Mouse (Mus musculus) lung, embryonic 16.5 days (tissue): ENCODE measurements at regions not wholly inside any gene's neighbourhood (a gene's known extent, or its start where the extent isn't known, plus 50 kb on each side); places are given as distances from the start of the nearest gene placed in this dataset.

Experiments
- ATAC-seq: fragments of 200-750 bp; cut with Nextera tagmentation; 2 replicates; pipeline ENCODE4 v1.8.0; 2017; ENCODE audit warnings: low read depth, mild to moderate bottlenecking, moderate library complexity
- H3K27ac ChIP-seq: fragments of 300-500 bp; sonication (generic); 2 replicates; pipeline ENCODE4 v1.5.1; 2014; ENCODE audit warnings: mild to moderate bottlenecking, control low read depth, low read length
- H3K27me3 ChIP-seq: fragments of 300-500 bp; sonication (generic); 2 replicates; pipeline ENCODE4 v1.6.1; 2014; ENCODE audit warnings: low read depth, low read length, mixed read lengths; ENCODE audit not compliant: control insufficient read depth, insufficient read depth
- H3K36me3 ChIP-seq: fragments of 300-500 bp; sonication (generic); 2 replicates; pipeline ENCODE4 v1.6.1; 2014; ENCODE audit warnings: low read length; ENCODE audit not compliant: control insufficient read depth, insufficient read depth
- H3K4me1 ChIP-seq: fragments of 300-500 bp; sonication (generic); replicated peaks from 2 replicates; pipeline ENCODE4 v1.6.1; 2014; ENCODE audit warnings: low read length, mixed read lengths; ENCODE audit not compliant: control insufficient read depth, insufficient read depth
- H3K4me2 ChIP-seq: fragments of 300-500 bp; sonication (generic); 2 replicates; pipeline ENCODE4 v1.6.1; 2014; ENCODE audit warnings: low read depth, low read length, control low read depth
- H3K4me3 ChIP-seq: fragments of 300-500 bp; sonication (generic); 2 replicates; pipeline ENCODE4 v1.5.1; 2014; ENCODE audit warnings: mild to moderate bottlenecking, low read length, control low read depth
- H3K9ac ChIP-seq: fragments of 300-500 bp; sonication (generic); 2 replicates; pipeline ENCODE4 v1.6.1; 2014; ENCODE audit warnings: low read length, control low read depth
- H3K9me3 ChIP-seq: fragments of 300-500 bp; sonication (generic); 2 replicates; pipeline ENCODE4 v1.6.1; 2016; ENCODE audit warnings: low read length; ENCODE audit not compliant: control insufficient read depth
- WGBS: fragments of 180-500 bp; shearing (Covaris S2); extraction: QIAGEN DNeasy Blood & Tissue Kit; methylation state at CpG from one replicate; pipeline ENCODE4 v1.1.7; 2014; 5-methylcytosine and 5-hydroxymethylcytosine counted together

GRCm38 (mm10) chr8:103964293-103964918 is 137.0 kb upstream of the Cdh5 start:
- Histone ChIP-seq H3K4me1 (peaks cover 3% of the 10 kb centered on the region; the same call in 1 of the 2 replicates), H3K4me3 (no peak overlapping the region), H3K36me3 (no peaks in the 10 kb centered on the region), H3K27me3 (no peaks in the 10 kb centered on the region), H3K9ac (no peak overlapping the region), H3K27ac (peak overlapping the region; percentile 53), H3K4me2 (no peak overlapping the region), H3K9me3 (no peaks in the 10 kb centered on the region)
- WGBS = 38% methylated on average over 7 of the region's 7 CpGs
- peak; percentile 93 for ATAC-seq

GRCm38 (mm10) chr8:103969929-103970328 is 131.5 kb upstream of the Cdh5 start:
- WGBS = 53% methylated on average over 5 of the region's 5 CpGs
- Histone ChIP-seq H3K36me3 (no peaks in the 10 kb centered on the region), H3K4me2 (no peak overlapping the region)

GRCm38 (mm10) chr8:103970511-103970910 is 130.9 kb upstream of the Cdh5 start:
- Histone ChIP-seq H3K9me3 (no peaks in the 10 kb centered on the region), H3K9ac (no peak overlapping the region), H3K4me2 (no peak overlapping the region), H3K27ac (peak overlapping the region; percentile 43; the same call in 1 of the 2 replicates), H3K4me1 (0 out of 2 replicates have a peak, but pooled peaks cover 2% of the 10 kb centered on the region), H3K27me3 (no peaks in the 10 kb centered on the region), H3K36me3 (no peaks in the 10 kb centered on the region), H3K4me3 (no peak overlapping the region)
- ATAC-seq = peak; percentile 42; the same call in 1 of the 2 replicates
- WGBS = 65% methylated on average over 3 of the region's 3 CpGs

More at GRCm38 (mm10) chr8:103969929-103970328, 131.5 kb upstream of the Cdh5 start:
- Histone ChIP-seq H3K9me3 (no peaks in the 10 kb centered on the region), H3K4me1 (peaks cover 2% of the 10 kb centered on the region; the same call in 1 of the 2 replicates), H3K9ac (no peak overlapping the region), H3K4me3 (no peak overlapping the region), H3K27me3 (no peaks in the 10 kb centered on the region), H3K27ac (peak overlapping the region; percentile 43; the same call in 1 of the 2 replicates)
- peak; percentile 83 for ATAC-seq

GRCm38 (mm10) chr8:103970966-103971365 is 130.5 kb upstream of the Cdh5 start:
- no peaks in the 10 kb centered on the region for H3K36me3 ChIP-seq
- no peak overlapping the region for H3K4me3 ChIP-seq
- ATAC-seq = 0 out of 2 replicates have a peak, but pooled peaks have one; percentile 31
- H3K4me1 ChIP-seq = 0 out of 2 replicates have a peak, but pooled peaks cover 2% of the 10 kb centered on the region
- H3K27me3 ChIP-seq = no peaks in the 10 kb centered on the region
- no peak overlapping the region for H3K27ac ChIP-seq
- no peak overlapping the region for H3K9ac ChIP-seq
- no peaks in the 10 kb centered on the region for H3K9me3 ChIP-seq
- H3K4me2 ChIP-seq = no peak overlapping the region
- WGBS = 77% methylated on average over 4 of the region's 4 CpGs

- no peaks in the 10 kb centered on the region for H3K9me3 ChIP-seq
- H3K4me2 ChIP-seq = no peak overlapping the region
- 80% methylated on average over 6 of the region's 6 CpGs for WGBS
- no peak overlapping the region for H3K9ac ChIP-seq
- no peak for ATAC-seq
- H3K27me3 ChIP-seq = no peaks in the 10 kb centered on the region
- H3K4me3 ChIP-seq = no peak overlapping the region
- H3K4me1 ChIP-seq = no peaks in the 10 kb centered on the region
- no peak overlapping the region for H3K27ac ChIP-seq
- no peaks in the 10 kb centered on the region for H3K36me3 ChIP-seq
These were observed 124.9 kb upstream of the Cdh5 start for GRCm38 (mm10) chr8:103976488-103976887.

- Histone ChIP-seq H3K4me1 (no peaks in the 10 kb centered on the region), H3K9ac (no peak overlapping the region), H3K27ac (no peak overlapping the region), H3K4me3 (no peak overlapping the region), H3K4me2 (no peak overlapping the region), H3K36me3 (no peaks in the 10 kb centered on the region), H3K27me3 (no peaks in the 10 kb centered on the region), H3K9me3 (no peaks in the 10 kb centered on the region)
- WGBS = 68% methylated on average over 5 of the region's 5 CpGs
- no peak for ATAC-seq
These were observed 122.5 kb upstream of the Cdh5 start for GRCm38 (mm10) chr8:103978948-103979347.

- H3K27ac ChIP-seq = no peak overlapping the region
- no peaks in the 10 kb centered on the region for H3K4me1 ChIP-seq
- H3K9me3 ChIP-seq = no peaks in the 10 kb centered on the region
- WGBS = 61% methylated on average over 11 of the region's 11 CpGs
- no peaks in the 10 kb centered on the region for H3K27me3 ChIP-seq
- no peak overlapping the region for H3K4me3 ChIP-seq
- no peak overlapping the region for H3K9ac ChIP-seq
- no peak overlapping the region for H3K4me2 ChIP-seq
- no peaks in the 10 kb centered on the region for H3K36me3 ChIP-seq
- ATAC-seq = no peak
These were observed 117.4 kb upstream of the Cdh5 start for GRCm38 (mm10) chr8:103983860-103984594.

GRCm38 (mm10) chr8:103985640-103986039 is 115.8 kb upstream of the Cdh5 start:
- Histone ChIP-seq H3K4me3 (no peak overlapping the region), H3K4me2 (no peak overlapping the region), H3K27me3 (no peaks in the 10 kb centered on the region), H3K9me3 (no peaks in the 10 kb centered on the region), H3K36me3 (no peaks in the 10 kb centered on the region), H3K27ac (no peak overlapping the region), H3K4me1 (no peaks in the 10 kb centered on the region), H3K9ac (no peak overlapping the region)
- no peak for ATAC-seq
- WGBS = 80% methylated on average over 2 of the region's 2 CpGs

GRCm38 (mm10) chr8:103993897-103994296 is 107.5 kb upstream of the Cdh5 start:
- 76% methylated on average over 2 of the region's 2 CpGs for WGBS
- Histone ChIP-seq H3K27me3 (no peaks in the 10 kb centered on the region), H3K9ac (no peak overlapping the region), H3K9me3 (no peaks in the 10 kb centered on the region), H3K4me3 (no peak overlapping the region), H3K36me3 (no peaks in the 10 kb centered on the region), H3K4me1 (no peaks in the 10 kb centered on the region), H3K4me2 (no peak overlapping the region), H3K27ac (no peak overlapping the region)
- ATAC-seq = no peak
